Mouse (Mus musculus): ENCODE data around the gene Vps51.

DNA sequence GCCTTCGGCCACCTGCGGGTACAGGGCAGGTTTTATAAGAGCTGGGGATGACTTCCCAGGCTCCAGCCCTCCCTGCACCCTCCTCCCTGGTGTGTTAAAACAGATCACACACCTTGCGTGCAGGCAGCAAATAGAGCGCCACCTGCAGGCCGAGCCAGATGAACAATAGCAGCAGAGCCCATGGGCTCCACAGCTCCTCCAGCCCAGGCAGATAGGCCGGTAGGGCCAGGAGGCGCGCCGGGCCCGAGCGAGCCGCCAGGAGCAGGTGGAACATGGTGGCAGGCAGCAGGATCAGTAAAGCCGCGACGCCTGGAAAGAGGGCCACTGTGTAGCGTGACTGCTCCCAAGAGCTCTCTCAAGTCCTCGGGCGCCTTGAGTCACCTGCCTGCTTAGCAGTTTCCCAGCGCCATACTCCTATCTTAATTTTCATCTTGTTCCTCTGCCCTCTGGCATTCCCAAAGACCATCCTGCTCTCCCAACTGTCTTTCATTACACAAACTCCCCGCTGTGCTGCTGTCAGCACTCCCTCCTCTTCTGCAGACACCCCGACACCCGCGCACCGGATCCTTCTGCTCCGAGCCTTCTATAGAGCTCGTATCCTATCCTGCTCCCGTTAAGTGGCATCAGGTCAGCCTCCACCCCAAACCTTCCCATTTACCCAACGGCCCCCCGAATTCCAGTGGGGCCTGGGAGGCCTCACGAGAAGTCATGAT, 9.9 kb downstream of the Vps51 start:
- TF ChIP-seq CTCF (IDR thresholded peaks at IDR 0.05; ENCODE audit: extremely low read depth, insufficient read depth, low read length) = peak; percentile 77
- TF ChIP-seq POLR2A (IDR thresholded peaks at IDR 0.05; ENCODE audit: extremely low read depth, insufficient read depth, low read length) = 0 out of 2 replicates have a peak, but pooled peaks have one; percentile 13
